Mouse (Mus musculus) stomach, postnatal 0 days (tissue): Measurements from ENCODE around the gene Ndufv3.
A peak's percentile ranks its signal among the peaks of the same experiment; 100 is the strongest.

ENCODE experiments used
- CTCF ChIP-seq: IDR thresholded peaks from 2 replicates; pipeline ENCODE4 v1.5.1; 2016; ENCODE audit warnings: antibody characterized with exemption, low read depth, mild to moderate bottlenecking, moderate library complexity
- EP300 ChIP-seq: optimal IDR thresholded peaks from 2 replicates; pipeline ENCODE3; 2016; ENCODE audit warnings: antibody characterized with exemption

- TF ChIP-seq CTCF, result peak; percentile 59
- TF ChIP-seq EP300, result no peak
These were observed 9.0 kb upstream of the Ndufv3 start for GRCm38 (mm10) chr17:31510944-31511343.
